Mouse (Mus musculus) hindbrain, embryonic 14.5 days (tissue): ENCODE data around the gene Pitpnm2. TPM values are rescaled to one million over a fixed set of nuclear protein-coding genes. Genes with fewer than 3 reads are reported as not detected.

Experiments used
- ATAC-seq: fragments of 200-750 bp; cut with Nextera tagmentation; 2 replicates; pipeline ENCODE4 v1.8.0; 2017; ENCODE audit warnings: moderate number of reproducible peaks, mild to moderate bottlenecking, moderate TSS enrichment, moderate library complexity; ENCODE audit not compliant: low FRiP score
- DNase-seq: peaks from one replicate; pipeline ENCODE4 v3.0.0-alpha.2; 2015; ENCODE audit warnings: low spot score
- H3K27ac ChIP-seq: fragments of 300-500 bp; sonication (generic); 2 replicates; pipeline ENCODE4 v1.5.1; 2014; ENCODE audit warnings: mild to moderate bottlenecking, moderate library complexity
- H3K27me3 ChIP-seq: fragments of 300-500 bp; sonication (generic); 2 replicates; pipeline ENCODE4 v1.6.1; 2014; ENCODE audit warnings: mild to moderate bottlenecking, low read length, mixed read lengths; ENCODE audit not compliant: control insufficient read depth, insufficient read depth
- H3K36me3 ChIP-seq: fragments of 300-500 bp; sonication (generic); replicated peaks from 2 replicates; pipeline ENCODE4 v1.6.1; 2014; ENCODE audit not compliant: control insufficient read depth, insufficient read depth
- H3K4me1 ChIP-seq: fragments of 300-500 bp; sonication (generic); replicated peaks from 2 replicates; pipeline ENCODE4 v1.6.1; 2014; ENCODE audit warnings: antibody characterized with exemption, low read length, mixed read lengths; ENCODE audit not compliant: control insufficient read depth, insufficient read depth
- H3K4me2 ChIP-seq: fragments of 300-500 bp; sonication (generic); replicated peaks from 2 replicates; pipeline ENCODE4 v1.6.1; 2014; ENCODE audit warnings: mild to moderate bottlenecking, moderate library complexity
- H3K4me3 ChIP-seq: fragments of 300-500 bp; sonication (generic); replicated peaks from 2 replicates; pipeline ENCODE4 v1.5.1; 2014; ENCODE audit warnings: mild to moderate bottlenecking, low read length
- H3K9ac ChIP-seq: fragments of 300-500 bp; sonication (generic); 2 replicates; pipeline ENCODE4 v1.6.1; 2014
- H3K9me3 ChIP-seq: fragments of 300-500 bp; sonication (generic); 2 replicates; pipeline ENCODE4 v1.6.1; 2016; ENCODE audit warnings: low read length; ENCODE audit not compliant: control insufficient read depth
- WGBS: fragments of 180-500 bp; shearing (Covaris S2); extraction: QIAGEN DNeasy Blood & Tissue Kit; methylation state at CpG from one replicate; pipeline ENCODE4 v1.1.7; 2014; 5-methylcytosine and 5-hydroxymethylcytosine counted together
- polyA plus RNA-seq: library from polyadenylated mRNA; unstranded; fragments of >200 nt; fragmentation: Nextera tagmentation; extraction: Ambion mirVana; gene quantifications from 2 replicates; pipeline ENCODE4 v1.2.1, GENCODE M21; 2014

The Pitpnm2 gene
- polyA plus RNA-seq, 1 experiment from 2014 or later, result 13.5 TPM

- no peaks in the 10 kb centered on the region for H3K36me3 ChIP-seq
- no peak overlapping the region for H3K4me2 ChIP-seq
- DNase-seq (no peak), ATAC-seq (no peak)
- no peak overlapping the region for H3K4me3 ChIP-seq
- H3K9me3 ChIP-seq, result no peaks in the 10 kb centered on the region
- 44% methylated on average over 6 of the region's 6 CpGs for WGBS
- H3K9ac ChIP-seq, result no peak overlapping the region
- peaks cover 8% of the 10 kb centered on the region for H3K4me1 ChIP-seq
- no peak overlapping the region for H3K27ac ChIP-seq
- no peaks in the 10 kb centered on the region for H3K27me3 ChIP-seq
Measured at GRCm38 (mm10) chr5:124227193-124227592, 22.4 kb downstream of the Pitpnm2 start.

GRCm38 (mm10) chr5:124226494-124226893, 23.1 kb downstream of the Pitpnm2 start:
- no peak overlapping the region for H3K27ac ChIP-seq
- H3K9ac ChIP-seq, result no peak overlapping the region
- H3K4me2 ChIP-seq, result no peak overlapping the region
- H3K4me1 ChIP-seq, result peaks cover 7% of the 10 kb centered on the region
- DNase-seq, result no peak
- no peaks in the 10 kb centered on the region for H3K27me3 ChIP-seq
- ATAC-seq, result no peak
- no peak overlapping the region for H3K4me3 ChIP-seq
- H3K9me3 ChIP-seq, result no peaks in the 10 kb centered on the region
- WGBS, result 92% methylated on average over 4 of the region's 4 CpGs
- no peaks in the 10 kb centered on the region for H3K36me3 ChIP-seq

GRCm38 (mm10) chr5:124225891-124226290, 23.7 kb downstream of the Pitpnm2 start:
- peaks cover 8% of the 10 kb centered on the region for H3K4me1 ChIP-seq

GRCm38 (mm10) chr5:124224321-124225092, 25.1 kb downstream of the Pitpnm2 start:
- no peak overlapping the region for H3K4me2 ChIP-seq
- H3K9ac ChIP-seq, result no peak overlapping the region
- no peaks in the 10 kb centered on the region for H3K9me3 ChIP-seq
- H3K27ac ChIP-seq, result no peak overlapping the region
- ATAC-seq, result no peak
- no peaks in the 10 kb centered on the region for H3K36me3 ChIP-seq
- 51% methylated on average over 16 of the region's 16 CpGs for WGBS
- H3K4me1 ChIP-seq, result peaks cover 17% of the 10 kb centered on the region
- H3K4me3 ChIP-seq, result no peak overlapping the region
- H3K27me3 ChIP-seq, result no peaks in the 10 kb centered on the region
- DNase-seq, result no peak

More at GRCm38 (mm10) chr5:124225891-124226290, 23.7 kb downstream of the Pitpnm2 start:
- Histone ChIP-seq H3K36me3 (no peaks in the 10 kb centered on the region), H3K27ac (no peak overlapping the region), H3K27me3 (no peaks in the 10 kb centered on the region), H3K9ac (no peak overlapping the region), H3K4me3 (no peak overlapping the region), H3K9me3 (no peaks in the 10 kb centered on the region), H3K4me2 (no peak overlapping the region)
- ATAC-seq, result no peak
- DNase-seq, result no peak
- WGBS, result 90% methylated on average over 7 of the region's 7 CpGs

- peaks cover 20% of the 10 kb centered on the region for H3K4me1 ChIP-seq
- H3K9ac ChIP-seq, result no peak overlapping the region
- H3K36me3 ChIP-seq, result no peaks in the 10 kb centered on the region
- ATAC-seq (no peak), DNase-seq (no peak)
- no peak overlapping the region for H3K4me3 ChIP-seq
- WGBS, result 89% methylated on average over 8 of the region's 8 CpGs
- H3K27me3 ChIP-seq, result no peaks in the 10 kb centered on the region
- H3K27ac ChIP-seq, result no peak overlapping the region
- H3K4me2 ChIP-seq, result no peak overlapping the region
- H3K9me3 ChIP-seq, result no peaks in the 10 kb centered on the region
Measured at GRCm38 (mm10) chr5:124223574-124223973, 26.0 kb downstream of the Pitpnm2 start.

- WGBS, result 88% methylated on average over 11 of the region's 11 CpGs
- Histone ChIP-seq H3K36me3 (no peaks in the 10 kb centered on the region), H3K4me3 (no peak overlapping the region), H3K4me1 (peaks cover 20% of the 10 kb centered on the region), H3K27me3 (no peaks in the 10 kb centered on the region), H3K4me2 (no peak overlapping the region), H3K9me3 (no peaks in the 10 kb centered on the region), H3K9ac (no peak overlapping the region), H3K27ac (no peak overlapping the region)
- ATAC-seq (no peak), DNase-seq (no peak)
Measured at GRCm38 (mm10) chr5:124222696-124223095, 26.9 kb downstream of the Pitpnm2 start.

GRCm38 (mm10) chr5:124221736-124222040, 27.9 kb downstream of the Pitpnm2 start:
- H3K27me3 ChIP-seq, result no peaks in the 10 kb centered on the region
- 78% methylated on average over 7 of the region's 7 CpGs for WGBS
- H3K27ac ChIP-seq, result no peak overlapping the region

GRCm38 (mm10) chr5:124221037-124221735, 28.4 kb downstream of the Pitpnm2 start:
- Histone ChIP-seq H3K4me3 (no peak overlapping the region), H3K27ac (no peak overlapping the region), H3K4me1 (peaks cover 20% of the 10 kb centered on the region), H3K4me2 (no peak overlapping the region), H3K27me3 (no peaks in the 10 kb centered on the region), H3K36me3 (no peaks in the 10 kb centered on the region), H3K9ac (no peak overlapping the region), H3K9me3 (no peaks in the 10 kb centered on the region)
- ATAC-seq (no peak), DNase-seq (no peak)
- 59% methylated on average over 7 of the region's 7 CpGs for WGBS

More at GRCm38 (mm10) chr5:124221736-124222040, 27.9 kb downstream of the Pitpnm2 start:
- Histone ChIP-seq H3K4me3 (no peak overlapping the region), H3K9ac (no peak overlapping the region), H3K36me3 (no peaks in the 10 kb centered on the region), H3K4me2 (no peak overlapping the region), H3K9me3 (no peaks in the 10 kb centered on the region), H3K4me1 (peaks cover 20% of the 10 kb centered on the region)
- ATAC-seq (no peak), DNase-seq (no peak)

GRCm38 (mm10) chr5:124220551-124220950, 29.0 kb downstream of the Pitpnm2 start:
- Histone ChIP-seq H3K27ac (no peak overlapping the region), H3K4me1 (peaks cover 20% of the 10 kb centered on the region)

More at GRCm38 (mm10) chr5:124220551-124220950, 29.0 kb downstream of the Pitpnm2 start:
- H3K27me3 ChIP-seq, result no peaks in the 10 kb centered on the region
- H3K4me3 ChIP-seq, result no peak overlapping the region
- H3K9ac ChIP-seq, result no peak overlapping the region
- WGBS, result 89% methylated on average over 5 of the region's 5 CpGs
- H3K9me3 ChIP-seq, result no peaks in the 10 kb centered on the region
- DNase-seq, result no peak
- ATAC-seq, result no peak
- no peak overlapping the region for H3K4me2 ChIP-seq
- no peaks in the 10 kb centered on the region for H3K36me3 ChIP-seq
